Mouse (Mus musculus) myocyte (in vitro differentiated cells): ENCODE results near the gene Olfr474. TPM values are rescaled to one million over a fixed set of nuclear protein-coding genes. Genes with fewer than 3 reads are reported as not detected.
"Not testable (repeated sequence)": the region's sequence is repeated elsewhere in the genome, so short reads cannot be mapped to it uniquely, and the experiment has no call there.

Experiments
- H3K27me3 ChIP-seq: one replicate; pipeline ENCODE4 v1.6.1; 2011; ENCODE audit not compliant: control insufficient read depth, insufficient read depth, insufficient read length
- H3K36me3 ChIP-seq: one replicate; pipeline ENCODE4 v1.6.1; 2011; ENCODE audit not compliant: control insufficient read depth, insufficient read depth
- H3K4me2 ChIP-seq: one replicate; pipeline ENCODE4 v1.6.1; 2011; ENCODE audit warnings: low read depth, control low read depth
- H3K4me3 ChIP-seq: one replicate; pipeline ENCODE4 v1.5.1; 2011; ENCODE audit warnings: mild to moderate bottlenecking, control low read depth, moderate library complexity
- H3K79me2 ChIP-seq: one replicate; pipeline ENCODE4 v1.6.1; 2011; ENCODE audit not compliant: control insufficient read depth, insufficient read depth
- H3ac ChIP-seq: one replicate; pipeline ENCODE4 v1.6.1; 2011; ENCODE audit not compliant: control insufficient read depth, insufficient read length
- CEBPB ChIP-seq: IDR thresholded peaks from 2 replicates; pipeline ENCODE4 v1.6.1; 2011; ENCODE audit warnings: mild to moderate bottlenecking, moderate library complexity; ENCODE audit not compliant: poor library complexity, insufficient read depth, severe bottlenecking
- E2F4 ChIP-seq: IDR thresholded peaks from one replicate; pipeline ENCODE4 v1.6.1; 2011; ENCODE audit warnings: mild to moderate bottlenecking, control low read depth, moderate library complexity; ENCODE audit not compliant: insufficient read depth
- MAX ChIP-seq: IDR thresholded peaks from one replicate; pipeline ENCODE4 v1.6.1; 2011; ENCODE audit warnings: low read depth, mild to moderate bottlenecking, control low read depth
- MYOD1 ChIP-seq, 3 experiments: IDR thresholded peaks; one replicate each; pipeline ENCODE4 v1.6.1; 2011; ENCODE audit warnings: control low read depth in 2 of 3, low read depth in 2 of 3, mild to moderate bottlenecking in 2 of 3, moderate library complexity in 1 of 3; ENCODE audit not compliant: insufficient read length in 2 of 3, control insufficient read depth in 1 of 3
- MYOG ChIP-seq, 3 experiments: IDR thresholded peaks; one replicate each; pipeline ENCODE4 v1.6.1; 2011; ENCODE audit warnings: control low read depth in 2 of 3, low read depth in 2 of 3, mild to moderate bottlenecking in 2 of 3; ENCODE audit not compliant: insufficient read length in 2 of 3, control insufficient read depth in 1 of 3, insufficient read depth in 1 of 3
- POLR2A ChIP-seq: IDR thresholded peaks from one replicate; pipeline ENCODE4 v1.6.1; 2011; ENCODE audit warnings: low read depth, mild to moderate bottlenecking, control low read depth, moderate library complexity; ENCODE audit not compliant: insufficient read length
- POLR2AphosphoS2 ChIP-seq: IDR thresholded peaks from one replicate; pipeline ENCODE4 v1.6.1; 2011; ENCODE audit warnings: low read depth, control low read depth; ENCODE audit not compliant: insufficient read length
- REST ChIP-seq: IDR thresholded peaks from one replicate; pipeline ENCODE4 v1.6.1; 2011; ENCODE audit warnings: mild to moderate bottlenecking, control low read depth, moderate library complexity; ENCODE audit not compliant: insufficient read depth, insufficient read length
- SRF ChIP-seq: IDR thresholded peaks from one replicate; pipeline ENCODE4 v1.6.1; 2011; ENCODE audit warnings: low read depth; ENCODE audit not compliant: control insufficient read depth, insufficient read length
- TCF12 ChIP-seq: IDR thresholded peaks from one replicate; pipeline ENCODE4 v1.6.1; 2011; ENCODE audit warnings: mild to moderate bottlenecking, control low read depth; ENCODE audit not compliant: poor library complexity, insufficient read depth, severe bottlenecking
- TCF3 ChIP-seq: IDR thresholded peaks from one replicate; pipeline ENCODE4 v1.6.1; 2011; ENCODE audit warnings: low read depth, control low read depth; ENCODE audit not compliant: insufficient read length
- USF1 ChIP-seq: IDR thresholded peaks from one replicate; pipeline ENCODE4 v1.6.1; 2011; ENCODE audit warnings: low read depth, mild to moderate bottlenecking, control low read depth, moderate library complexity
- polyA plus RNA-seq: library from polyadenylated mRNA; unstranded; fragments of >200 nt; fragmentation: generic; extraction: Trizol; gene quantifications from one replicate; pipeline ENCODE4 v1.2.1, GENCODE M21; 2012; ENCODE audit warnings: missing spikeins

The Olfr474 gene
- polyA plus RNA-seq: not detected

DNA sequence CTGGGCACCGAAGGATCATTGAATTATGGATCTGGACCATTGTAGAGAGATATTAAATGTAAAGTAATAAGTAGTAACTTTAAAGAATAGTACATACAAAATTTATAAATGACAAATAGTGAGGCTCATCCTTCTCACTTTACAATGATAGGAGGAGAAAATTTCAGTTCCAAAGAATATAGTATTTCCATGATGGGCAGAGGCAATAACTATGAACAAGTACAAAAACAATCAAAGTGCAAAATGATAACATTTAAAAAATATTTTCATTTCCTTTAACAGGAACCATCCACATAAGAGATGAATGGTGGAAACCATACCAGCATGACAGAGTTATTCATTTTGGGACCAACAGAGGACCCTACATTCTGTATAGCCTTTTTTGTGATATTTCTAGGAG is at the start of gene Olfr474:
Gene Olfr474, plus strand, starts transcription at position 301 of the 400 bp plus-strand sequence.
- Histone ChIP-seq H3K79me2 (no peaks in the 10 kb centered on the region), H3K36me3 (no peaks in the 10 kb centered on the region), H3K4me2 (no peak within 1 kb of the TSS), H3K4me3 (no peak within 1 kb of the TSS), H3ac (no peak within 1 kb of the TSS), H3K27me3 (no peaks in the 10 kb centered on the region)
- TF ChIP-seq POLR2A (no peak), POLR2AphosphoS2 (no peak), SRF (no peak), MYOG (IDR thresholded peaks at IDR 0.05; ENCODE audit: control insufficient read depth in 1 of 3, insufficient read depth in 1 of 3, insufficient read length in 2 of 3, low read depth in 2 of 3) (no peak), REST (no peak), TCF12 (no peak), USF1 (no peak), E2F4 (no peak), TCF3 (no peak)

DNA sequence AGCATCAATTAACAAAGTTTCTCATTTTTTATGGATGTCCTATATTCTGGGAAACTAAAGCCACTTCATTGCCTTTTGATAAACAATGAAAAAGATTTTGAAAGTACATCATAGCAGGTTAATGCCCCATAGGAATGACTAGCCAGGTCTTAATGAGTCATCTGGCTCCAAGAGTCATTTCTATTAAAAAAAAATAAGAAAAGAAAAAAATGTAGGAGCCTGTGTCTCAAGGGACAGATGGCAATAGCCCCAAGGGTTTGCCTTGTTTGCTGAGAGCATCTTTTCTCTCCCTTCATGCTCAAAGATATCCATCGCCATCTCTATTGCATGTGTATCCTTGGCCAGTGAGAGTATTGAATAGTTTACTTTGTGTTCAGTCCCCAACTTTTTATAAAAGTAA is 24.3 kb upstream of the Olfr474 start, which contains the start of gene Olfr473:
Gene Olfr473, plus strand, starts transcription at position 301 of the 400 bp plus-strand sequence.
- TF ChIP-seq MAX: no peak
- no peak for TF ChIP-seq E2F4
- TF ChIP-seq USF1: no peak
- TF ChIP-seq SRF: no peak
- no peak for TF ChIP-seq POLR2AphosphoS2
- TF ChIP-seq TCF12: no peak
- no peak for TF ChIP-seq CEBPB
- TF ChIP-seq MYOD1 (IDR thresholded peaks at IDR 0.05; ENCODE audit: control insufficient read depth in 1 of 3, insufficient read length in 2 of 3, low read depth in 2 of 3): no peak
- TF ChIP-seq MYOG (IDR thresholded peaks at IDR 0.05; ENCODE audit: control insufficient read depth in 1 of 3, insufficient read depth in 1 of 3, insufficient read length in 2 of 3, low read depth in 2 of 3): no peak
- TF ChIP-seq REST: no peak
- no peak for TF ChIP-seq POLR2A
- no peak for TF ChIP-seq TCF3
- no peaks in the 10 kb centered on the region for H3K36me3 ChIP-seq
- no peak within 1 kb of the TSS for H3K4me2 ChIP-seq
- no peaks in the 10 kb centered on the region for H3K27me3 ChIP-seq
- H3K4me3 ChIP-seq: no peak within 1 kb of the TSS
- no peak within 1 kb of the TSS for H3ac ChIP-seq
- H3K79me2 ChIP-seq: no peaks in the 10 kb centered on the region

DNA sequence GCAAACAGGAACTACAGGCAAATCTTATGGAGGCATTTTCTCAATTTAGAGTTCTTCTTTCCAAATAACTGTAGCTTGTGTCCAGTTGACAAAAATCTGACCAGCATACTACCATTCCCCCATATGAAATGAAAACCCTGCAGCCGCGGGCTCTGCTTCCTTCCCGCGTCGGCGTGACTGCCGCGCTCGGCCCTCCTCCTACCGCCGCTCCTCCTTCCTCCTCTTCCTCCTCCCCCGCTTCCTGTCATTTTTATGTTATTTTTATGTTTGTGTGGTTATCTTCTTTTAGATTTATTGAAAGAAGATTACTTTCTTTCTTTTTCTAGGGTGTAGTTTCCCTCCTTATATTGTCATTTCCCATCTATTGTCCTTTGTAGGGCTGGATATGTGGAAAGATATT is 1.9 kb upstream of the Olfr474 start:
- not testable (repeated sequence) for H3K36me3 ChIP-seq, H3K27me3 ChIP-seq, H3K4me3 ChIP-seq, H3K79me2 ChIP-seq, H3K4me2 ChIP-seq, H3ac ChIP-seq

DNA sequence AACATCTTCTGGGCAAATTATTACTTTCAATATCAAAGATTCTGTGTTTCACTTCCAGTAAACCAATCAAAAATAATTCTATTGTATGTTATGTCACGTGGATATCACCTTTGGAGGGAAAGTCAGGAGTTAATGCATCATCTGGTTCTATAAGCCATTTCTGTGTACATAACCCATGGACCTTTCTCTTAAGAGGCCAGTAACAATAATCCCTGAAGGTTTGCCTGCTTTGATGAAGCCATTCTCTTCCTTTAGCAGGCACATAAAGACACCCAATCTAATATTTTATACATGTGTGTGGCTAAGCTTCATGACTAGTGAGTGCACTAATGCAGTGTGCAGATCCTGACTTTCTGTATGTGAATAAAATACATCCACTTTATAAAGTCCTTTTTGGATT is 10.1 kb downstream of the Olfr474 start, which contains the start of gene Olfr476:
Gene Olfr476, plus strand, starts transcription at position 301 of the 400 bp plus-strand sequence.
- Histone ChIP-seq H3K4me2 (no peak within 1 kb of the TSS), H3K27me3 (no peaks in the 10 kb centered on the region), H3K4me3 (no peak within 1 kb of the TSS), H3ac (no peak within 1 kb of the TSS), H3K36me3 (no peaks in the 10 kb centered on the region), H3K79me2 (no peaks in the 10 kb centered on the region)
- TF ChIP-seq E2F4 (no peak), SRF (no peak), TCF12 (no peak), USF1 (no peak), MAX (no peak)

DNA sequence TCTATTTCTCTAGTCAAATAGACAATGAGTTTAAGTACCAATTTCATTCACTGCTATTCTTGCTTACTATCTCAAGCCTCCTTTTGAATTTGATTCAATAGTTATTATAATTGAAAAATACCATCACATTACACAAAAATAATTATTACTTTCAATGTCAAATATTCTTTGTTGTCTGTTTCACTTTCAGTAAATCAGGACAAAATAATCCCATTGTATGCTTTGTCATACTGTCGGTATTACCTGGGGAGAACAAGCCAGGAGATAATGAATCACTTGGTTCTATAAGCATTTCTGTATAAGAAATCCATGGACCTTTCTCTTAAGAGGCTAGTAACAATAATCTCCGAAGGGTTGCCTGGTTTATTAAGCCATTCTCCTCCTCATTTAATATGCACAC is 31.9 kb downstream of the Olfr474 start, which contains the start of gene Olfr477:
Gene Olfr477, plus strand, starts transcription at position 301 of the 400 bp plus-strand sequence.
- Histone ChIP-seq H3K27me3 (no peaks in the 10 kb centered on the region), H3K36me3 (no peaks in the 10 kb centered on the region), H3ac (no peak within 1 kb of the TSS), H3K4me3 (no peak within 1 kb of the TSS), H3K79me2 (no peaks in the 10 kb centered on the region), H3K4me2 (no peak within 1 kb of the TSS)
- no peak for TF ChIP-seq POLR2A
- TF ChIP-seq USF1: no peak
- TF ChIP-seq REST: no peak
- TF ChIP-seq SRF: no peak
- no peak for TF ChIP-seq TCF12

Other genes starting within 250 kb of the Olfr474 start
- gene Cyb5r2, start 196.6 kb upstream of the Olfr474 start, polyA plus RNA-seq: 0.11 TPM
- gene Ovch2, start 153.4 kb upstream of the Olfr474 start, polyA plus RNA-seq: not detected
- gene Olfr467, start 142.4 kb upstream of the Olfr474 start, polyA plus RNA-seq: not detected
- gene Olfr469, start 129.1 kb upstream of the Olfr474 start, polyA plus RNA-seq: not detected
- not detected for gene Olfr470, start 107.2 kb upstream of the Olfr474 start, polyA plus RNA-seq
- gene Olfr472, start 56.7 kb upstream of the Olfr474 start, polyA plus RNA-seq: not detected
- gene Olfr473, start 24.2 kb upstream of the Olfr474 start, polyA plus RNA-seq: not detected
- gene Olfr476, start 10.2 kb downstream of the Olfr474 start, polyA plus RNA-seq: not detected
- not detected for gene Olfr477, start 32.0 kb downstream of the Olfr474 start, polyA plus RNA-seq
- gene Olfr478, start 79.3 kb downstream of the Olfr474 start, polyA plus RNA-seq: not detected
- not detected for gene Olfr479, start 96.0 kb downstream of the Olfr474 start, polyA plus RNA-seq
- gene Olfr480, start 112.7 kb downstream of the Olfr474 start, polyA plus RNA-seq: not detected
- not detected for gene Olfr481, start 125.2 kb downstream of the Olfr474 start, polyA plus RNA-seq
- gene Olfr482, start 142.9 kb downstream of the Olfr474 start, polyA plus RNA-seq: 0.02 TPM
- not detected for gene Olfr483, start 146.2 kb downstream of the Olfr474 start, polyA plus RNA-seq
- not detected for gene Olfr484, start 172.8 kb downstream of the Olfr474 start, polyA plus RNA-seq
- gene Olfr485, start 205.2 kb downstream of the Olfr474 start, polyA plus RNA-seq: not detected
- gene Olfr486, start 218.1 kb downstream of the Olfr474 start, polyA plus RNA-seq: not detected